Mouse (Mus musculus): Measurements from ENCODE around the gene Nfatc2ip.

DNA sequence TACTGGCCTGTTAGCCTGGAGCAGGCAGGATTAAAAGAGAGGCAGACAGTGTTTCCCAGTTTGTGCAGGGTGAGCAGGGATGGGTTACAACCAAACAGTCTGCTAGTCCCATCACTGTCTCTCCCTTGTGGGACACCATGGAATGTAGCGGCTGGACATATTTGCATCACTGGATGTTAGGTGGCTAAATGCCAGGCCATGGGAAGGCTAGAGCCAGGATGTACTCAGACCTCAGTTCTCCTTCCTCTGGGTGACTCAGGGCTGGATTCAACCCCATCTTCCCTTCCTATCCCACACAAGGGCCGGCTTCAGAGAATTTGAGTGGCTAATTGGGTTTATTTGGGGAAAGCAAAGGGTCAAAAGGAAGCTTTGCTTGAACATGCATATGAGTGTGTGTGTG is 12.1 kb upstream of the Nfatc2ip start:
- TF ChIP-seq CTCF (IDR thresholded peaks at IDR 0.05; ENCODE audit: borderline replicate concordance, control insufficient read depth, extremely low read depth, insufficient read depth, low read length, poor library complexity) (no peak), POLR2A (IDR thresholded peaks at IDR 0.05; ENCODE audit: control insufficient read depth, extremely low read depth, insufficient read depth, low read length, poor library complexity) (no peak)

All from thymus, adult 2 months (tissue).